Mouse (Mus musculus): Measurements from ENCODE around the gene Ankrd33. TPM values are rescaled to one million over a fixed set of nuclear protein-coding genes. Genes with fewer than 3 reads are reported as not detected.

The Ankrd33 gene
- polyA plus RNA-seq, 1 experiment from 2014 or later: not detected

DNA sequence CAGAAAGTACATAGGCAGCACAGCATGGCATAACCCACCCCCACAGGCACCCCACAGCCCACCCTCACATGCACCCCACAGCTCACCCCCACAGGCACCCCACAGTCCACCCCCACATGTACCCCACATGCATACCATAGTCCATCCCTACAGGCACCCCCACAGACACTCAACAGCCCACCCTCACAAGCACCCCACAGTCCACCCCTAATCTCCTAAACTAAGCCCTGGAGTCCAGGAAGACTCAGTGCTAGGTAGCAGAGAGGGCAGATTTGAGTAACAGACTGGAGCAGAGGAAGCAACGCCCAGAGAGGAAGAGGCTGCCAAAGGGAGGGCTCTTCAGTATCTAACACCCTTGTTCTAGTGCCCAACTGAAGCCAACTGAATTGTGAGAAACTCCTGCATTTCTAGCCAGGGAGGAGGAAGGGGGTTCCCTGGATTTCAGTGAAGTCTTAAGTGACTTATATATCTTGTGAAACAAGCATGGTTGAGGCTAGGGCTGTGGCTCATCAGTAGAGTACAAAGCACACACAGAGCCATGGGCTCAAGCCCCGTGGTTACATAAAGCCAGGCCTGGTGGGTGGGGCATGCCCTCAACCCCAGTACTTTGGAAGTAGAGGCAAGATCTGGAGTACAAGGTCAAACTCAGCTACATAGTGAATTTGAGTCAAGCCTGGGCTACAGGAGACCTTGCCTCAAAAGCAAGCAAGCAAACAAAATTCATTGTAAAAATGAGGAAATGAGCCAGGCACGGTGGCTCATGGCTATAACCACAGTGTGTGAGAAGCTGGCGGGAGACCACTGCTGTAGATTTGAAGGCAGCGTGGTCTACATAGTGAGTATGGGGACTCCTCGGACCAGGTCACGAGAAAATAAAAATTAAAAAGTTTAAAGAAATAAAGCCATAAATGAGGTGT, 39.4 kb downstream of the Ankrd33 start:
- ATAC-seq (ENCODE audit: insufficient read depth) (no peak), DNase-seq (no peak)
- H3K9ac ChIP-seq: no peak overlapping the region
- H3K36me3 ChIP-seq (ENCODE audit: insufficient read depth): no peaks in the 10 kb centered on the region; the same call in 1 of the 2 replicates
- no peak for TF ChIP-seq CTCF (IDR thresholded peaks at IDR 0.05; ENCODE audit: low read depth)
- 70% methylated on average over 7 of the region's 7 CpGs for WGBS
- H3K4me2 ChIP-seq: no peak overlapping the region
- H3K4me3 ChIP-seq (ENCODE audit: low read depth, low read length): no peak overlapping the region
- H3K4me1 ChIP-seq (ENCODE audit: insufficient read depth): no peaks in the 10 kb centered on the region
- H3K27me3 ChIP-seq (ENCODE audit: insufficient read depth, low read length): no peaks in the 10 kb centered on the region
- no peak overlapping the region for H3K27ac ChIP-seq (ENCODE audit: low read depth)
- peaks cover 6% of the 10 kb centered on the region; the same call in 1 of the 2 replicates for H3K9me3 ChIP-seq (ENCODE audit: low read depth, low read length)

DNA sequence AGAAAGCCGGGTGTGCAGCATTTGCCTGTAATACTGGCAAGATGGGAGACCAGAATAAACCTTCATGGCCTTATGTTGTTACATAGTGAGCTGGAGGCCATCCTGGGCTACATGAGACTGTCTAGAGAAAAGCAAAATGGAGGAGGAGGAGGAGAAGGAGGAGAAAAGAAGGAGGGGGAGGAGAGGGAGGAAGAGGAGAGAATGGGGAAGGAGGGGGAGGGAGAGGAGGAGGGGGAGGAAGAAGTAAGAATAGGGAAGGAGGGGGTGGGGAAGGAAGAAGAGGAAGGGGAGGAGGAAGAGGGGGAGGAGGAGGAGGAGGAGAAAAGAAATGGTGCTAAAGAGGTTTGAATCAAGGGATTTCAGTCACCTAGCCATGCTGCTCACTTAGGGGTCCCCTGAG, 44.6 kb downstream of the Ankrd33 start:
- Histone ChIP-seq H3K9ac (no peak overlapping the region), H3K36me3 (ENCODE audit: insufficient read depth) (no peaks in the 10 kb centered on the region; the same call in 1 of the 2 replicates), H3K9me3 (ENCODE audit: low read depth, low read length) (peaks cover 6% of the 10 kb centered on the region; the same call in 1 of the 2 replicates), H3K4me3 (ENCODE audit: low read depth, low read length) (no peak overlapping the region), H3K27me3 (ENCODE audit: insufficient read depth, low read length) (no peaks in the 10 kb centered on the region), H3K27ac (ENCODE audit: low read depth) (no peak overlapping the region), H3K4me2 (no peak overlapping the region), H3K4me1 (ENCODE audit: insufficient read depth) (peaks cover 24% of the 10 kb centered on the region)
- no peak for TF ChIP-seq CTCF (IDR thresholded peaks at IDR 0.05; ENCODE audit: low read depth)
- WGBS: 32% methylated on average over 1 of the region's 1 CpGs
- ATAC-seq (ENCODE audit: insufficient read depth) (no peak), DNase-seq (no peak)

DNA sequence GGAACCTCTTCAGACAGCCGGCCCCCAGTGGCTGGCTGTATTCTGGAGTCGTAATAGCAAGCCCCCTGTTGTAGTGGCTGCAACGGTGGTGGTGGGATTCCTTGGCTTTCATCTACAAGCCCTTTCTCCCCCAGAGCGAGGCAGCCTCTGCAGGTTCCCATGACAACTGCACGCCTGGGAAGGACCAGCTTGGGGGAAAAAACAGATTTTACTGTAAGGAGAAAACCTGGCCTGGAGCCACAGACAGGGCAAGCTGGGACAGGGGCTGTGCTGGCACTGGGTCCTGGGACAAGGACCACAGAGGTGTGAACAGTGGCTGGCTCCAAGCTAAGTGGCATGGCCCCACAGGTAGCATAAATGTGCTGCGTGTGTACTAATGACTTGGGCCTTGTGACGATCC, 45.0 kb downstream of the Ankrd33 start:
- Histone ChIP-seq H3K4me1 (ENCODE audit: insufficient read depth) (peaks cover 24% of the 10 kb centered on the region), H3K9ac (no peak overlapping the region), H3K4me3 (ENCODE audit: low read depth, low read length) (no peak overlapping the region), H3K36me3 (ENCODE audit: insufficient read depth) (no peaks in the 10 kb centered on the region; the same call in 1 of the 2 replicates), H3K4me2 (no peak overlapping the region), H3K27me3 (ENCODE audit: insufficient read depth, low read length) (no peaks in the 10 kb centered on the region), H3K9me3 (ENCODE audit: low read depth, low read length) (peaks cover 6% of the 10 kb centered on the region; the same call in 1 of the 2 replicates), H3K27ac (ENCODE audit: low read depth) (no peak overlapping the region)
- no peak for ATAC-seq (ENCODE audit: insufficient read depth)
- TF ChIP-seq CTCF (IDR thresholded peaks at IDR 0.05; ENCODE audit: low read depth): no peak
- 24% methylated on average over 7 of the region's 7 CpGs for WGBS
- DNase-seq: peak; percentile 61

- H3K9me3 ChIP-seq (ENCODE audit: low read depth, low read length): peaks cover 4% of the 10 kb centered on the region; the same call in 1 of the 2 replicates
- no peaks in the 10 kb centered on the region for H3K27me3 ChIP-seq (ENCODE audit: insufficient read depth, low read length)
- no peak overlapping the region for H3K4me3 ChIP-seq (ENCODE audit: low read depth, low read length)
- ATAC-seq (ENCODE audit: insufficient read depth): no peak
- no peak overlapping the region for H3K27ac ChIP-seq (ENCODE audit: low read depth)
- H3K36me3 ChIP-seq (ENCODE audit: insufficient read depth): no peaks in the 10 kb centered on the region; the same call in 1 of the 2 replicates
- 84% methylated on average over 7 of the region's 7 CpGs for WGBS
- no peak for DNase-seq
- H3K4me1 ChIP-seq (ENCODE audit: insufficient read depth): peaks cover 24% of the 10 kb centered on the region
- no peak overlapping the region for H3K9ac ChIP-seq
- H3K4me2 ChIP-seq: no peak overlapping the region
- no peak for TF ChIP-seq CTCF (IDR thresholded peaks at IDR 0.05; ENCODE audit: low read depth)
Measured at GRCm38 (mm10) chr15:101161534-101161933, 46.0 kb downstream of the Ankrd33 start.

DNA sequence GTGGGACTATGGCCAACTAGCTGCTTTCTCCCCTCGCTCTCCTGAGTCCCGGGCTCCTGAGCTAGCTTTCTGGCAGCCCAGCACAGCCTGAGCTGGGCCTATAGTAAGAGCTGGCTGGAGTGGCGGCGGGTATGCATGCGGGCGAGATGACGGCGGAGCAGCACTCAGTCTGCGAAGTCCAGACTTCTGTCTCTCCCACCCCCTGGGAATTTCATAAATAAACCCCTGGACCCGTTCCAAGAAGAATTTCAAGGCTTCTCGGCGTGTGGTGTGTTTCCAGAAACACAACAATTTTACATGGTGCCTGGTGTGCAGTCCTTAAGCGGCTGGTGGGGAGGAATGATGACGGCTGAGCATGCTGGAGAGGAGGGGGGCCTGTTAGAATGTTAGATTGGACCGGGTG, 47.5 kb downstream of the Ankrd33 start:
- H3K27ac ChIP-seq (ENCODE audit: low read depth): peak overlapping the region; percentile 75
- no peaks in the 10 kb centered on the region for H3K36me3 ChIP-seq (ENCODE audit: insufficient read depth)
- DNase-seq (peak; percentile 95), ATAC-seq (ENCODE audit: insufficient read depth) (peak; percentile 94)
- H3K9ac ChIP-seq: peak overlapping the region; percentile 4
- peak overlapping the region; percentile 34 for H3K4me2 ChIP-seq
- WGBS: 13% methylated on average over 15 of the region's 15 CpGs
- H3K4me1 ChIP-seq (ENCODE audit: insufficient read depth): peaks cover 24% of the 10 kb centered on the region
- no peak overlapping the region for H3K4me3 ChIP-seq (ENCODE audit: low read depth, low read length)
- no peaks in the 10 kb centered on the region for H3K27me3 ChIP-seq (ENCODE audit: insufficient read depth, low read length)
- no peaks in the 10 kb centered on the region for H3K9me3 ChIP-seq (ENCODE audit: low read depth, low read length)
- no peak for TF ChIP-seq CTCF (IDR thresholded peaks at IDR 0.05; ENCODE audit: low read depth)

- Histone ChIP-seq H3K36me3 (ENCODE audit: insufficient read depth) (no peaks in the 10 kb centered on the region), H3K9me3 (ENCODE audit: low read depth, low read length) (no peaks in the 10 kb centered on the region), H3K27ac (ENCODE audit: low read depth) (peak overlapping the region; percentile 75), H3K27me3 (ENCODE audit: insufficient read depth, low read length) (no peaks in the 10 kb centered on the region), H3K4me3 (ENCODE audit: low read depth, low read length) (no peak overlapping the region), H3K4me1 (ENCODE audit: insufficient read depth) (peaks cover 24% of the 10 kb centered on the region), H3K9ac (0 out of 2 replicates have a peak overlapping the region, but pooled peaks have one; percentile 26), H3K4me2 (no peak overlapping the region)
- ATAC-seq (ENCODE audit: insufficient read depth): no peak; the same call in 1 of the 2 replicates
- WGBS: 56% methylated on average over 5 of the region's 5 CpGs
- TF ChIP-seq CTCF (IDR thresholded peaks at IDR 0.05; ENCODE audit: low read depth): no peak
- peak; percentile 40 for DNase-seq
Measured at GRCm38 (mm10) chr15:101163854-101164253, 48.3 kb downstream of the Ankrd33 start.

DNA sequence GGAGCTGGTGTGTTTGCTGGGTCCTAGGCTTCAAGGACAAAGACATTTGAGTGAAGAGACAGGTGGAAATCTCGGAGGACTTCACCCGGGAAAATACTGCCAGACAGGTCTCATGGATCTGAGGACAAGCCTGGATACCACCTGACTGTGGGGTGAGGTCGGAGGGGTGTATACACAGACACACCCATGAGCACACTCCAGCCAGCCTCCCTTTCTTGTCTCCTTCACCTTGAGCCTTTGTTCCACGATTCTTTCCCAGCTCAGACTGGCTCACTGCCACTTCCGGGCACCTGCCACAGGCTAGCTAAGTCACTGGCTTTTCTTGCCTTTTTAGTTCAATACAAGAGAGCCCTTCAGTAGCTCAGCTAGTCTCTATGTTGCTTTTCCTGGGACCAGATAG, 48.7 kb downstream of the Ankrd33 start:
- ATAC-seq (ENCODE audit: insufficient read depth) (no peak), DNase-seq (no peak)
- no peaks in the 10 kb centered on the region for H3K36me3 ChIP-seq (ENCODE audit: insufficient read depth)
- peak overlapping the region; percentile 75; the same call in 1 of the 2 replicates for H3K27ac ChIP-seq (ENCODE audit: low read depth)
- WGBS: 54% methylated on average over 5 of the region's 5 CpGs
- peaks cover 24% of the 10 kb centered on the region for H3K4me1 ChIP-seq (ENCODE audit: insufficient read depth)
- H3K4me2 ChIP-seq: no peak overlapping the region
- H3K9ac ChIP-seq: no peak overlapping the region
- H3K27me3 ChIP-seq (ENCODE audit: insufficient read depth, low read length): no peaks in the 10 kb centered on the region
- no peak for TF ChIP-seq CTCF (IDR thresholded peaks at IDR 0.05; ENCODE audit: low read depth)
- no peaks in the 10 kb centered on the region for H3K9me3 ChIP-seq (ENCODE audit: low read depth, low read length)
- H3K4me3 ChIP-seq (ENCODE audit: low read depth, low read length): no peak overlapping the region

All from lung, embryonic 14.5 days (tissue).